Mouse (Mus musculus): ENCODE measurements around the gene Plcl1.
A peak's percentile ranks its signal among the peaks of the same experiment; 100 is the strongest.

Plcl1 gene

DNA sequence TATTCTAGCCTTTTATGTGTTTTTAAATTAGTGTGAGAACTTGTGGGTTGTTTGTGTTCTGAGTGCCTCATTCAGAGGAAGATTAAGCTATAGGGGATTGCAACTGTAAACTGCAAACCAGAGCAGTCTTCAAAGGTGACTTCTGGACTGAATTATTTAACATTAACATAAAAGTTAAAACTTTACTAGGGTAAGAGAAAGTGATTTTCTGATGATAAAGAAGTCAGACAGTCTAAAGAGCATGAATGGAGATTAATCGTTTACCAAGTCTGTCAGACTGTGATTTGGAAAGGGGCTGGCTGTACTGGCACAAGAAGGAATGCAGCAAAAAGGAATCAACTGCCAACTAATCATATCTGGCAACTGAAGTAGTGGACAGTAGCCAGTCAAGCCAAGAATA lies 301.2 kb downstream of the Plcl1 start:
- peak; percentile 93 for DNase-seq

DNA sequence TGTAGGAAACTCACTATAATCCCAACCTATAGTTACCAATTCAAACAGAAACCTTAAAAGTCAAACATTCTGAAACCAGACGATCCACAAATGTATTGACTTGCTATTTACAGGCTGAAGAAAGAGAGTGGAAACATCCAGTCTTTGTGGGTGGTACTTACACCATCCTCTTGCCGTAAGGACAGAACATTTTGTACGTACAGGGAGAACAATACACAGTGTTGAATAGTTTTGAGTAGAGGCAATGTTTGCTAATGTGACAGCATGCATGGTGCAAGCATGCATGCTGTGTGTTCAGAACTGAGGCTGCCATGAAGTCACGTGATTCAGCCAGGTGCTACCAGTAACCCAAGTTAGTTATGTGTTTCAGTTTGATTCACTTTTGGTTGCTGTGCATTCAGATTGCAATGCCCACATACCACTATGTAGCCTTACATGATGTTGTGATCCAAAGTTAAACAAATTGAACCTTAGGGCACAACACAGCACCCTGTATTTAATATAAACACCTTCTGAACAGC lies 311.6 kb downstream of the Plcl1 start:
- no peak for DNase-seq

DNA sequence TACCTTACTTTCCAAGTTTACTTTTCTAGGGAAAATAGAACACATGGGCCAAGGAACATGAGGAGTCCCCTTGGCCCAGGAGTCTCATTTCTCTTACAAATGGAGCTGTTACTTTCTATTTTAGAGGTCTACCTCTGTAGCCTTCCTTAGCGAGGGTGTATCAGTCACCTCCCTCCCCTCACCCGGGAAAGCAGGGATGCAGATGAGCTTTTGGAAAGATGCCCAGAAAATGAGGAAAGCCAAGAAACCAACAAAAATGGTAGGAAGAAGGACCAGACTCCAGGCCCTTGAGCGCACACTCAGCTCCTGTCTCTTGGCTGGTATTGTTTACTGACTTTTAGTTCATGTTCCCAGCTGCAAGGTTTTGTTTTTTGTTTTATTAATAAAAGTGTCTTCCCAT lies 319.7 kb downstream of the Plcl1 start:
- DNase-seq, result no peak

DNA sequence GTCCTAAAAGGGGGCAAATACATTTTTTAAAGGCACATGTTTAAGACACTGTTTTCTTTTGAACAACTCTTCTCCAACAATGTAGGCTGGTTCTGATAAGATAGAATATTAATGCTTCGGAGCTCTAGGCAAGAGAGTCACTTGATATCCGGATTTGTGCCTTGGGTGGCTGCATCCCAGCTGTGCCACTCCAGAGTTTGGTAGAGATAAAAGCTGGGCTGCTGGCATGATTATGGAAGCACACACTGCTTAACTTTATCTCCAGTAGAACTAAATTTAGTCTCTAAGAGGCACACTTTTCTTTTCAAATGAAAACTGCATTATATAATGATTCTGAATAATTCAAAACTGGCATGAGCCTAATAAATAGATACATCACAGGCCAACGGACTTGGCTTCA lies 323.6 kb downstream of the Plcl1 start:
- DNase-seq, result no peak

DNA sequence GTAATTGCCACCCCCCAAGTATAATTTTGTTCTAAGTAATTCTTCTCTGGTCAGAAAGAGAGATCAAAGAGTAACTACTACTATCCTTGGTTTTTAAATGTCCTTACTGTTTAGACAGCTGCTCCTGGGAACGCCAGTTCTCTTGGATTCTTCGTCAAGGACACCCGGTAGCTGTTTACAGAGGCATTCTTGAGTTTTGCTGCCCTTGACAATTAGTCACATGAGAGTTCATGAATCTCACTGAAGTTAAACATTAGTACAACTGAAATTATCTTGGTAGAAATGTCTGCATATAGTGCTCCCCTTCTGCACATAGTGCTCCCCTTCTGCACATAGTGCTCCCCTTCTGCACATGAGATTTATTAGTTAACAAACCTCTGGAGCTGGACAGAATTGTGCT lies 327.2 kb downstream of the Plcl1 start:
- peak; percentile 84 for DNase-seq

DNA sequence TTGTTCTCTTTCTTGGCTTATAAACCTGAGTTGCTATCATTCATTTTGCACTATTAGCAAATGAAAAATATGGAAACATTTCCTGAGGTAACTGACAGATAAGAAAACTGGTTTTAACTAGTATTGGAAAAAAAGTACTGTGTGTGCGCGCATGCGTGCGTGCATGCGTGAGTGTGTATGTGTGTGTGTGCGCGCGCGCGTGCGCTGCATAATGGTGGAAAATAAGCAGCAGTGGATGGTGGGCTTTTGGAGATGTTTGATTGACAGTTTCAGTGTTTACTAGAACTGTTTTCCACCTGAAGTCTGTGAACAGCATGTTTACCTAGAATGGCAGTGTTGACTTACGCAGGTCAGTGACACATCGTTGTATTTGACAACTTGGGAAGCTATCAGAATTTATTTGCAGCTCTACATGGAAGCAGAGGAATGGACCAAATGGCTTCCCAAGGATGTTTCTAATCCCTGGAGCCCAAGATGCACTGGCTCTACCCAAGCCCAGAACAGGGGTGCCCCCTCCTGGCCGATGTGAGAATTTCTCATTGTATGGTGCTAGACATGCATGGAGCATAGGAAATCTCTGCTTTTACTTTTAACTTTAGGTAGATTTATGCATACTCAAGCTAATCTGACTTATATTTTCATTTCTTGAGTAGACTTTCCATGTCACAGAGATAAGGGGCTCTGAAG lies 330.5 kb downstream of the Plcl1 start:
- DNase-seq, result peak; percentile 92

DNA sequence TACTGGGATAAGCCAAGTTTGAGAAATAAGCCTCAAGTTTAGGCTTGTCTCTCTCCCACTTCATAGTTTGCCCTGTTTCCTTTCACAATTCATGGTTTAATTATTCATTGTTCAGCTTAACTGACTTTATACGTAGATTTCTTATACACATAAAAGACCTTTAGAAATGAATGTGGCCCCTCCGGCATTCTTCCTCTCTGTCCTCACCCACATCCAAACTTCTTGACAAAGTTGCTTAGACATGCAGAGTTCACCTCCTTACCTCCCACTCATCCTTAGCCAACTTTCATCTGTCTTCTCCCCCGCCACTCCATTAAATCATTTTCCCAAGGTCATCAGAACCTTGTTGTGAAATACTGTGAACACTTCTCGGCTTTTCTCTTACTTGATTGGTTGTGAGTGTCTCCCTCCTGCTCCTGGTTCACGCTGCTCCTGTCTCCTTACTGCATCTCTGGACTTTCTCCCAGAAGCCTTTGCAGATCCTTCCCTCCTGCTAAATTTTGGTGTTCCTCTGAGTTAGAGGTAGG lies 331.1 kb downstream of the Plcl1 start:
- DNase-seq, result no peak

DNA sequence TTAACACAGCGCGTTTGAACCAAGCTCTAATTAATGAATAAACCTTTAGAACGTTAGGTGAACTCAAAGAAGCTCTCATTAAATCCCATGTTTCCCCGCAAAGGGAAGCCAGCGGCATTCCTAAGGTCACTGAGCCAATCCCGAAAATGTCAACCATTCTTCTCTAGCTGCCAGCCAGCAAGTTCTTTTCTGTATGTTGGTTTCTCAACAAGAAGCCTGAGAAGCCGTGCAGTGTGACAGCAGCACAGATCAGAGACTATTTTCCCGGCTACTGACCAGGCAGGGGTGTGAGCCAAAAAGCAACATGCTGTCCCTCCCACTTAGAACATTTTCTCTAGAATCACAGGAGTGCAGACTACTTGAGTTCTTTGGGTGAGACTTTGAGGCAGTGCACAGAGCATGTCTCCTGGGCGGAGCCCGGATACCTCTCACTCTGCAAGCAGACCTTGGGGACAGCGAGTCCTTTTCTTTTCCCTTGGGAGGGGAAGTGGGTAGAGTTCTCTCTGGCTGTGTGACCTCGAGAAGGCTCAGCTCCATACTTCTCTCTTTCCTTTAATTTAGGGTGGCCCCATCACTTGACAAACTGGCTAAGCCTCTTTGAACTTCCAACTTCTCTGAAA lies 333.1 kb downstream of the Plcl1 start:
- DNase-seq, result peak; percentile 69

DNA sequence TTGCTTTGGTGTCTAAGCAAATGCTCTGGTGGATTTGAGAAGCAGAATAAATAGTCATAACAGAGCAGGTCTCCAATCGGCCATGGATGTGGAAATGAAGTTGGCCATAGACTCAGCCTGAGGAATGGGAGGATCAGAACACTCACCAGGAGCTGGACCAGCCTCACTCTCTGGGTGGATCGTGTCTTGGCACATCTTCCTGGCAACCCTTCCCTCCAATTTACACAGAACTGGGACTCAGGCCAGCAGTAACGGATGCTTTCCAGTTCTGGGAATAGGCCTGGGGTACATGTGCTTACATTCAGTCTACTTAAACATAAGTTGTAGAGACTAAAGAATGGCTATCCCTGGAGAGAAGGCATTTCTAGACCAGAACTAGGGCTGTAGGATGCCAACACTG lies 336.2 kb downstream of the Plcl1 start:
- DNase-seq, result no peak

DNA sequence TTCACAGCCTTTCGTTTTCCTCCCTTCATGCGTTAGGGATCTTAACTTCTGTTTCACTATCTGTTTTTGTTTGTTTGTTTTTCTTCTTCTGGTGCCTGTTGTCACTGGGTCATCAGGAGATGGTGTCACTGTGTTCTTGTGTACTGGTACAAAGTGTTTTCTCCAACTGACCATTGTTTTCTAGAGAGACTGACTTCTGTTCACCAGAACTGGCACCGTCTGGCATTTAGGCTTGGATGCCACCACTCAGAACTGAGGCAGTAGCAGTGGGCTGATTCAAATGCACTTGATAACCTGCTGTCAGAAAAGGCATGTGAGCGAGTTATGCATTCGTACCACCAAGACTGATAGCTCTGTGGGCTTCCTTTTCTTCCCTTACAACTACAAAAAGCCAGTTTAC lies 342.8 kb downstream of the Plcl1 start:
- no peak for DNase-seq

DNA sequence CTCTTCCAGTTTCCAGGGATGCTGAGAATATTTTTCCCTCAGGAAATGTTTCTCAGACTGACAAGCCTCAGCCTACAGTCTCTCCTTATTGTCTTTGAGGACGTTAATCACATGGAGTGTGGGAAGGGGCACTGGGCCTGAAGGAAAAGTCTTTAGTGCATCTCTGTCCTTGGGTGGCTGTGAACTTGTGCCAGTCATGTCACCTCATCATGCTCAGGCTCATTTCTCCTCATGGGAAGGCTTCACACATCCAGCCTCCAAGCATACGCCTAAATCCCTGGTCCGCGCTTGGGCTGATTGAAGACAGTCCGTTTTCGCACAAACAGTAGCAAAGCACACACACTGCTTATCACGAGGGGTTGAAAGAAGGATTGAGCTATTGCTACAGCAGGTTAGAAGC lies 344.0 kb downstream of the Plcl1 start:
- no peak for DNase-seq

DNA sequence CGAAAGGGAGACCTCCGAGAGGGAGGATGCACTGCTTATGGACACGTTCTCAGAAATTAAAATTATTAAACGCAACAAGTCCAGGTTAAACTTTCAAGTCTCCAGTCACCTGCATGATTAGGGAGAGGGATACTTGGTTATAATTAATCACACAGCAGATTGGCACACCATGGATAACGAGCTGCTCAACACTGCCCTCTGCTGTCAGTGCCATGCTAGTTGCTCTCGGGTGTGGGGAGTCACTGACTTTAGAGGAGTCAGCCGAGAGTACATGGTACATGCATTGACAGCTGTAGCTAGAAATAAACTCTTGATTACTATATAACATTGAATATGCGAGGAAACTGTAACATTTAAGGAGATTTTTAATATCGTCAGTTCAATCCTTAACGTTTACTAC lies 350.0 kb downstream of the Plcl1 start:
- DNase-seq, result peak; percentile 76

DNA sequence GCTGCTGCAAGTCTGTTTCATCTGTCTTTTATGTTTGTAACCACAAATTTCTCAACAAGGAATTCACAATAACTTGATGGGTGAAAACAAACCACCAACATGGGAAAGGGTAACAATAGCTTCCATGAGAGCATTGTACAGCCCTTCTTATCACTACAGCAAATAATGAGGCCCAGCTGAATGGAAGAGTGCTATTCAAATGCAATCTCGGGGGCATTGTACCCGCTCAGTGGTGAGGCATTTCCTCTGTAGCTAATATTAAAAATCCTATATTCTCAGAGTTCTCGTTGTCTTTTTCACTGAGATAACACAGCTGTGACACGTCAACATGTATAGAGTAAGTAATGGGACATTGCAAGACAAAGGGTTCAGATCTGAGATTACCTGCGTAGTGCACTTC lies 356.6 kb downstream of the Plcl1 start:
- DNase-seq, result no peak

DNA sequence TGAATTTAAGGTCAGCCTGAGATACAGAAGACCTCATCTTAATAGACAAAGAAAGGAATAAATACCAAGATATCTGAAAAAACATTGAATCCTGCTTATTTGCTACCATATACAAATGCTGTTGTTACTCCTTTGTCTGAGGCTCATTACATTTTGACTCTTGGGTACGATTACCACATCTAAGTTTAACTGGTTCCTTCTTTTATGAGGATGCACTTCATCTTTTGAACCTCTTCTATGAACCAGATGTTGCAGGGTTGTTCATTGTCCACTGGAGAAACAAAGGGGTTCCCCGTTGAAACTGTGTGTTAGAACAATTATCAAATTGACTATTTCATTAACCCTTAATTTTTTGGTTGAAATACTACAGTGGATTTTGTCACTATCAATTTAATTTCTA lies 357.4 kb downstream of the Plcl1 start:
- no peak for DNase-seq

DNA sequence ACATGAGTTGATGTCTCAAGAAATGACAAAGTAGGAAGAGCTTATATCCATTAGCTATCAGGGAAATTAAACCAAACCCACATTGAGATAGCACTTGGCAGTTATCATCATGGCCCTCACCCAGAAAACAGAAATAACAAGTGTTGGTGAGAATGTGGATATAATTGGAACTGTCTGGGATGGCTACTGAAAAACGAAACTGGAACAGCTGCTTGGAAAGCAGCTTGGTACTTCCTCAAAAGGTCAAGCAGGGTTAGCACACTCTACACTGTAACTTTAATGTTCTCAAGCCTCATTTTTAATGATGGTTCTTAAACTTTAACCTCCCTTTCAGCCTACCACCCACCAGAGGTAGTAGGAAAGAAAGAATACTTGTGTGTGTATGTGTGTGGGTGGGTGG lies 361.0 kb downstream of the Plcl1 start:
- DNase-seq, result no peak

DNA sequence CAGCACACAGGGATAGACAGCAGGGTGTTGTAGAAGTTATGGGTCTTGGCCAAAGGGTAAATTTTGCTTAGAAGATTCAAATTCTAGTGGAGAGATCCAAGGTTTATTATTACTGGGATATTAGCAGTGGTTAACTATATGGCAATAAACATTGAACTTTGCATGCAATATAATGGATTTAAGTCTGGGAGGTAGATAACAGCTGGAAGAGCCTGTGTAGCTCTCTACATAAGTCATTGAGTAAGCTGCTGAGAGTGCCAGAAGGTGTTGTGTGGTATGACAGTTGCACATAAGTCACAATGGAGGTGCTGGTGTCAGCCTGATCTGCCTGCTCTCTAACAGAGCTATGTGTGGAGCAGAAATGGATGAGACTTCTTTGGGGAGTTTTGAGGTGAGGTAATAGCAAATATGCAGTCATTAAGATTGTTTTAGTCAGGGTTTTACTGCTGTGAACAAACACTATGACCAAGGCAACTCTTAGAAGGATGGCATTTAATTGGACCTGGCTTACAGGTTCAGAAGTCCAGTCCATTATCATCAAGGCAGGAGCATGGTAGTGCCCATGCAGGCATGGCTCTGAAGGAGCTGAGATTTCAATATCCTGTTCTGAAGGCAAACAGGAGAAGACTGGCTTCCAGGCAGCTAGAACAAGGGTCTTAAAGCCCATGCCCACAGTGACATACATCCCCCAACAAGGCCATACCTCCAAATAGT lies 364.5 kb downstream of the Plcl1 start:
- DNase-seq, result no peak

DNA sequence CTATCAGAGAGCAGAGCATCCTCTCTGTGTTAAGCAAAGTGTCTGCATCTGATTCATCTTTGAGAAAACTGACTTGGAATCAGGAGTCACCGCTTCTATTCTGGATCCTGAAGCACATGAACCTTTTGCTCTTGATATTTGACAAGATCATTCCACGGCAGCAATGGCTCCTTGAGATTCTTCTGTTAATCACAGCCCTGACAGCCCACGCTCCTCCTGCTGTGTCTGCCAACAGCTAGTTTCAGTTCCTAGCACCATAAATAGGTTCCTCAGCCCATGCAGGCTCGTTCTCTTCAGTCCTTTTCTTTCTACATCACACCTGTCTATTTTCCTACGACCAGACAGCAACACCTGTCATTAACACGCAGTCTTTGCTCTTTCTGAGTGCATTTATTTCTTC lies 387.1 kb downstream of the Plcl1 start:
- no peak for DNase-seq

All from kidney, adult 9 months (tissue).